Mouse (Mus musculus) adrenal gland, postnatal 4 days (tissue): ENCODE measurements at regions not wholly inside any gene's neighbourhood (a gene's known extent, or its start where the extent isn't known, plus 50 kb on each side); places are given as distances from the start of the nearest gene placed in this dataset.

Experiments used
- DNase-seq, 2 experiments: peaks; one replicate each; pipeline ENCODE4 v3.0.0; 2021 to 2022; ENCODE audit warnings: low spot score in 2 of 2, mixed read lengths in 2 of 2

GRCm38 (mm10) chr7:37093721-37094120 lies 395.8 kb downstream of the Tshz3 start:
- DNase-seq = no peak

GRCm38 (mm10) chr7:37095839-37096238 lies 397.9 kb downstream of the Tshz3 start:
- no peak for DNase-seq

GRCm38 (mm10) chr7:37096291-37096690 lies 398.4 kb downstream of the Tshz3 start:
- DNase-seq = no peak

DNA sequence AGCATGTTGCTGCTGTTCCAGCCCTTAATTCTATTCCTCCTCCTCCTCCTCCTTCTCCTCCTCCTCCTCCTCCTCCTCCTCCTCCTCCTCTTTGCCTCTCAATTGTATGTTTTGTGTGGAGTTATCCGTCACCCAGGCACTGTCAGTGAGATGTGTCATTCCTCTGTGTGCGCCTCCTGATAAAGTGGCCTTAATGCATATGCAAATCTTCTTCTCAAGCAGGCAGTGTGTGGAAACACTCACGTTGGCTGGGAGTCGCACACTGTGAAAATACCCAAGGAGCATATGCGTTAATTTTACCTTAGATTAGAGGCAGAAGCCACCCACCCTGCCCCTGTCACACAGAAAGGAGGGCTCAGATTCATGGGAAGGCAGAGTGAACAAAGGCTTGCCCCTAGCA lies 401.0 kb downstream of the Tshz3 start:
- no peak for DNase-seq

DNA sequence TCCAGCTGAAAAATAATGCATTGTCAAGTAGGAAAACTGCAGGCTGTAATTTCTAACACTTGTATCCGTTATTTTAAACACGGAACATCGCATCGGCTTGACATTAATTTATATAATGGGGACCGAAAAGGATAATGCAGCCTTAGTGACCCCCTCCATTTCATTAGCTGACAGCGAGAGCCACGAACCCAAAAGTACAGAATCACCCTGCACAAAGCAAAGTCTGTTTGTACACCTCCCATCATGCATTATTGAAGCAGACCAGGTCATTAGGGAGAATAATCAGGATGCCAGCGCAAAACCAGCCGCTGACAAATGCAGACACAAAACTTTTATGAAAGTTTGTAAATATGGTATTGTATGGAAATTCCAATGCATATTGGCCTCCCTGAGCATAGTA lies 406.8 kb downstream of the Tshz3 start:
- DNase-seq = no peak

- no peak for DNase-seq
Measured at GRCm38 (mm10) chr7:37111071-37111470, 413.2 kb downstream of the Tshz3 start.

- DNase-seq = no peak
Measured at GRCm38 (mm10) chr7:37120776-37121175, 422.9 kb downstream of the Tshz3 start.

DNA sequence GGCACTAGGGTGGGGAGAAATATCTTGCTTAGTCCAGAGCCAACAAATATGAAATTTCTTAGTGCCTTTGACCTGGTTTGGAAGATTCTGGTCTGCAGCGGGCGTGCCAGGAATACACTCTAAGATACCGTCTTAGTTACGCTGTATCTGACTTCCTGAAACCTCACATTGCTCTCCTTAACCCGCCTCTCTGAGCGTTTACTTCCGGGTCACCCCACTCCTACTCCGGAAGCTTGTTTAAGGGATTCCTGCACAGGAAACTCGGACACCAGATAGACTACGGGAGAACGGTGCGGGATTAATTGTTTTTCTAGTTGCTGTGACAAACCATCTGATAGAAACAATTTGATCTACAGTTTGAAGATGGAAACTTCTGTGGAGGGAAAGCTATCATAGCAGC lies 442.3 kb downstream of the Tshz3 start:
- no peak for DNase-seq

DNA sequence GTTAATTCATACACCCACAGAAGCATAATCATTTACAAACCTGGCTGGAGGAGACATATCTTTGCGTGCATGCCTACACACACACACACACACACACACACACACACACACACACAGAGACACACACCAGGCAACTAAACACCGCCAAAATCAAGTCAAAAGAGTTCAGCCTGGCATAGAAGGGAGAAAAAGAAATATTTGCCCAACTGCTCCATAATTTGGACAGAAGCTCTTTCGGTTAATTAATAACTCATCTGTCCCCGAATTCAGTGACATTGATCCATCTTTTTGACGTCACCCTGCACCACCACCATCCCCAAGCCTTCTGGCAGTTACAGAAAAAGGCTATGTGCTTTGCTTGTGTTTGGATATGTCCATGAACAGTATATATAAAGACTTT lies 444.9 kb downstream of the Tshz3 start:
- no peak for DNase-seq

DNA sequence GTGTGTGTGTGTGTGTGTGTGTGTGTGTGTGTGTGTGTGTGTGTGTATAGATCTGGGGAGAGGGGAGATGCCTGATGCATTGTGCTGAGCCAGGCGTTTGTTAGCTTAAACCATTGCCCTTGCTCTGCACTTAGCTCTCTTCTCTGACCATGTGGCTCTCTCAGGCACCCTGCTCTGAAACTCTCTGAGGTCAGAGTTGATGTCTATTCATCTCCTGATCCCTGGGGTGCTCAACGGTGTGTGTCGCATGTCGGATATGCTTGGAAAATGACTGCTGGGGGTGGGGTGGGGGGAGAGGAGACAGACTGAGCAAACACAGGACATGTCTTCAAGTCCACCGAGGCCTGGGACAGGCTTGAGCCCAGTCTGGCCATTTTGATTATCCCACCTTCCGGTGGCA lies 446.4 kb downstream of the Tshz3 start:
- no peak for DNase-seq

GRCm38 (mm10) chr7:37149711-37150110 lies 451.8 kb downstream of the Tshz3 start:
- DNase-seq = no peak

DNA sequence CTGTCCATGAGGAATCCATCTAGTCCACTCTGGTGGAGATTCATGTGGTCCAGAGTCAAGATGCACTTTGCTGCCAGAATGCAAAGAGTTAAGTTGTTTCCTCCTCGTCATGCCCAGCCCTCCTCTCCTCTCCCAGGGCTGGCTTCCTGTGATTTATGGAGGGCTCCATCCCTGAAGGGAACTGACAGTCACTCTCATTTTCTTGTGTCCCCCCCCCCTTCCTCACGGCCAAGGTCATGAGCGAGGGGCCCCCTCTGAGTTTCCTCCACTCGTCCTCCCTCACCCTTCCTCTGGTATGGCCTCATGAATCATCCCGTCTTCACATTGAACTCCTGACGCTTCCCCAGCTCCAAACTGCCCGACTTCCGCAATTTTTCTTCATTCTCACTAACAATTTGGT lies 461.9 kb downstream of the Tshz3 start:
- DNase-seq = no peak

DNA sequence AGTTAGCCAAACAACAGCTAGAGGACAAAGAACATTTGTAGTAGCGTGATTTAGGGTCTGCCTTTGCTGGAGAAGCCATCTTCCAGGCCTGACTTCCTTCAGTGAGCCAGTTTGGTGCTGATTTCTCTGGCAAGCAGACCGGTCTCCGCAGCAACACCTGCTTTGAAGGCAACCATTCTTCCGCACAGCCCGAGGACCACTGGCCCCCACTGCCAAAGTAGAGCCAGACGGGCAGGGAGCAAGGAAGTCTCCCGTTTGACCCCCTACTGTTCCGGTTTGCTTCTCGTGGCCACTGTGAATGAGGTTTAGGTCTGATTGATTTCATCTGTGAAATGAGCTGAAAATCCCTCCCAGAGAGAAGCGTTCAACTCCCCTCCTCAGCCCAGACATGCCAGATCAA lies 471.0 kb downstream of the Tshz3 start:
- DNase-seq = no peak

DNA sequence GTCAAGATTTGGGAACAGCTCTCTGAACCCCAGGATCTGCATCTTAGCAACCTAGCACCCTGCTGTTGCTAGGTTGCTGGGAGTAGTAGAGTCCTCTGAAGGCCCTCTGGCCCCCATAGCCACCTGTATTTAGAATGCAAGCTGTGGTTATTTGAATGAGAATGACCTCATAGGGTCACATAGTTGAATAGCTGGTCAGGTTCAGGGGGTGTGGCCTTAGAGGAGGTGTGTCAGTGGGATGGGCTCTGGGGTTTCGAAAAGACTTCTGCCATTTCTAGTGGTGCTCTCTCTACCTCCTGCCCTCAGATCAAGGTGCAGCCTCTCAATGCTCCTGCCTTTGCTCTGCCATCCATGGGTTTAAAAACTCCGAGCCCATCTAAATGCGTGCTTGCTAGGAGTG lies 477.8 kb downstream of the Tshz3 start:
- DNase-seq = no peak

DNA sequence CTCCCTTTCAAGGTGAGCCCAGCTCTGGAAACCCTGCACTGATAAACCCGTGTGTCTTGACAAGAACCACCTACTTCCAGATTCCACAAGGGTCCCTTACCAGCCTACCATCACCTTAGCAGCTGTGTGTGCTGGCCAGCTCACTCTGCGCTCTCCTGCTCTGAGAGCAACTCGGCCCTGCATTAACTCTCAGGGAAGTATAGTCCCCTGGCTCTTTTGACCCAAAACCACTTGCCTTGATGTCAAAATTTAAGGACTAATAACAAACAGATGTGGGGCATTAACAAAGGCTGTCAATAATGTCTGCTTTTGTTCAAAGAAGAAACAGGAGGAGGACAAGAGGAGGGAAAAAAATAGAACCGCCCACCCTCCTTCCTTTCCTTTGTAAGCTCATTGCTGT lies 480.3 kb downstream of the Tshz3 start:
- DNase-seq = no peak

GRCm38 (mm10) chr7:37179907-37180306 lies 482.0 kb downstream of the Tshz3 start:
- no peak for DNase-seq

- DNase-seq = no peak
Measured at GRCm38 (mm10) chr7:37180416-37180815, 482.5 kb downstream of the Tshz3 start.

GRCm38 (mm10) chr7:37181109-37181508 lies 483.2 kb downstream of the Tshz3 start:
- no peak for DNase-seq

GRCm38 (mm10) chr7:37192536-37192935 lies 494.6 kb downstream of the Tshz3 start:
- DNase-seq = no peak

DNA sequence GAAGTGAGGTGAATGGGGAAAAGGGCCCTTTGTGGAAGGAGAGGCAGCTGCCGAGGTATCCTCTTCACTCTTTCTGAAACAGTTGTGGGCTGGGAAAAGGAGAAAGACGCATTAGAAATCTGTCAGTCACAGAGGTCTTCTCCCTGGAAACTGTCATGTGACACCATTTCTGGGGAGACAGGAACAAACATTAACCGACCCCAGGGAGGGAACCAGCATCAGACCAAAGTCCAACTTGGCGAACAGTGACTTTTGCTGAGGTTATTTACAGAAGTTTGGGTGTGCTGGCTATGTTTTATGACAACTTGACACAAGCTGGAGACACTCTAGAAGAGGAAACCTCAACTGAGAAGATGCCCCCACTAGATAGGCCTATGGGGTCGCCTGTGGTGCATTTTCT lies 506.9 kb downstream of the Tshz3 start:
- no peak for DNase-seq

DNA sequence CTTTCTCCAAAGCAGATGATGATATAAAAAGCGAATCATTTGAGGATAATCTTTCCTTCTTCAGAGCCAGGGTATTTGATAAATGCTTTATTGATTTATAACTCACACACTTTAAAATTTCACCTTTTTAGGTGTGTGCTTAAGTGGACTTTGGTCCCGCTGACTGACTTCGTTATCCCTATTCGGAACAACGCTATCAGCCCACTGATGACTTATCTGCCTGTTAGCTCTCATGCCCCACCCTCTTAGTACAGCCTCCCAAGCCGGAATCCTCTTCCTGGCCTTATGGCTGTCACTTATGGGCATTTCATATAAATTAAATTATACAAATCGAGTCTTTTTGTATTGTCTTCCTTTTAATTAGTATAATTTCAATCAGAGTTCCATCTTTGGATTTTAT lies 510.4 kb downstream of the Tshz3 start:
- DNase-seq = no peak

DNA sequence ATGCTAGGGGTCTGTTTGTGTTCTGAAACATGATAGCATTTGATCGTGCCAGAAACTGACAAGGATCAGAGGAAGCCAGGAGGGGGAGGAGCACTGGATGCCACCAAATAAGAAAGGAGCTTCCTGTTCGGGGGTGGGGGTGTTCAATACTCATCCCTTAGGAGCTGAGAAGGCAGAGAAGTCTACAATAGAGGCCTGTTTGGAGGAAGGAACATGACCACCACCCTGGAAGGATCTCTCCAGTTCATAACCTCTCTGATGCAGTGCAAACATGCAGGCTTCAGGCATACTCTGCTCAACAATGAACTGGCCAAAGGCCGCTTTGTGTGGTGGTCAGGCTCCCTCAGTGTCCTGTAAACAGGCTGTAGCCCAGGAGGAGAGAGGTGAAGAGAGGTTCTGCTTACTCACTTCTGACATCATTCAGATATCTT lies 515.8 kb downstream of the Tshz3 start:
- no peak for DNase-seq

GRCm38 (mm10) chr7:37215498-37215897 lies 517.6 kb downstream of the Tshz3 start:
- no peak for DNase-seq

DNA sequence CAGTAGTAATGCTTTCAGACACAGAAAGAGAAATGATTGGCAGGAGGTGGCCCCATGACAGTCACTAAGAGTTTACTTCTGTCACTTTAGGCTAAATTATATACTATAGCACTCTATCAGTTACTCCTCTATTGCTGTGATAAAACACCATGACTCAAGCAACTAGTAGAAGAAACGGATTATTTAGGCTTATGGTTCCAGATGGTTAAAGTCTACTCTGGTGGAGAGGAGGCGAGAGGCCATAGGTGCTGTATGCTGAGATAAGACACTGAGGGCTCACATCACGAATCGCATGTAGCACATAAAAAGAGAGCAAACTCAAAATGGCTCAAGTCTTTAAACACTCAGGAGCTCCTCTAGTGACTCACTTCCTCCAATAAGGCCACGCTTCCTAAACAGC lies 522.6 kb downstream of the Tshz3 start:
- DNase-seq = no peak
